Mouse (Mus musculus) forebrain, postnatal 0 days (tissue): ENCODE measurements at regions not wholly inside any gene's neighbourhood (a gene's known extent, or its start where the extent isn't known, plus 50 kb on each side); places are given as distances from the start of the nearest gene placed in this dataset.
A peak's percentile ranks its signal among the peaks of the same experiment; 100 is the strongest.

Source experiments
- ATAC-seq: fragments of 200-750 bp; cut with Nextera tagmentation; 2 replicates; pipeline ENCODE4 v1.8.0; 2017; ENCODE audit warnings: mild to moderate bottlenecking, moderate library complexity
- DNase-seq: peaks from one replicate; pipeline ENCODE4 v3.0.0-alpha.2; 2015
- H3K27ac ChIP-seq: fragments of 300-500 bp; sonication (generic); 2 replicates; pipeline ENCODE4 v1.5.1; 2014; ENCODE audit warnings: low read depth, mild to moderate bottlenecking, antibody characterized with exemption, low read length, moderate library complexity, mixed read lengths
- H3K27me3 ChIP-seq: fragments of 300-500 bp; sonication (generic); 2 replicates; pipeline ENCODE4 v1.6.1; 2014; ENCODE audit warnings: mild to moderate bottlenecking, low read length, mixed read lengths; ENCODE audit not compliant: insufficient read depth
- H3K36me3 ChIP-seq: fragments of 300-500 bp; sonication (generic); 2 replicates; pipeline ENCODE4 v1.6.1; 2014; ENCODE audit warnings: mild to moderate bottlenecking, moderate library complexity; ENCODE audit not compliant: insufficient read depth
- H3K4me1 ChIP-seq: fragments of 300-500 bp; sonication (generic); 2 replicates; pipeline ENCODE4 v1.6.1; 2014; ENCODE audit warnings: antibody characterized with exemption; ENCODE audit not compliant: insufficient read depth
- H3K4me2 ChIP-seq: fragments of 300-500 bp; sonication (generic); 2 replicates; pipeline ENCODE4 v1.6.1; 2014; ENCODE audit warnings: low read depth, mild to moderate bottlenecking, moderate library complexity
- H3K4me3 ChIP-seq: fragments of 300-500 bp; sonication (generic); 2 replicates; pipeline ENCODE4 v1.5.1; 2014; ENCODE audit warnings: low read depth, low read length, mixed read lengths
- H3K9ac ChIP-seq: fragments of 300-500 bp; sonication (generic); 2 replicates; pipeline ENCODE4 v1.6.1; 2014; ENCODE audit warnings: mild to moderate bottlenecking
- H3K9me3 ChIP-seq: fragments of 300-500 bp; sonication (generic); 2 replicates; pipeline ENCODE4 v1.6.1; 2016; ENCODE audit warnings: low read length
- CTCF ChIP-seq: sonication (generic); IDR thresholded peaks from 2 replicates; pipeline ENCODE4 v1.5.1; 2016; ENCODE audit warnings: antibody characterized with exemption, control low read depth, low read depth
- WGBS: fragments of 180-500 bp; shearing (Covaris S2); extraction: QIAGEN DNeasy Blood & Tissue Kit; methylation state at CpG from one replicate; pipeline ENCODE4 v1.1.7; 2014; 5-methylcytosine and 5-hydroxymethylcytosine counted together

DNA sequence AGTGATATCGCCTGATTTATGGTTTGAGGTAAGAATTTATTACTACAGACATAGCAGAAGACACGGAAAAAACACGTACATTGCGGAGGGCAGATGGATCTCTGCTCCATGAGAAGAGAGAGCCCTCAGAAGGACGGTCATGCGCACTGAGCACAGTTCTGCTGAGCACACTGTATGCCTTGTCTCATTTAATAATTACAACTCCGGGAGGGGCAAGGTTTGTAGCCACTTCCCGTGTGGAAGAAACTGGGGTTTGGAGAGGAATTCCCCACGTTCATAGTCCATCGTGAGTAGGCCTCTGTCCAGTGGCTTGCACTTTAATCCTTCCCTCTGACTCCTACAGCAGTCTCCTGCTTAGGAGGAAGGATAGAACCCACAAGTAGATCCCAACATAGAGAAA, 322.9 kb upstream of the Noct start:
- 95% methylated on average over 10 of the region's 10 CpGs for WGBS
- DNase-seq (no peak), ATAC-seq (no peak)
- no peak overlapping the region for H3K27ac ChIP-seq
- H3K4me2 ChIP-seq: no peak overlapping the region
- no peaks in the 10 kb centered on the region for H3K36me3 ChIP-seq
- no peaks in the 10 kb centered on the region for H3K27me3 ChIP-seq
- peaks cover 17% of the 10 kb centered on the region; the same call in 1 of the 2 replicates for H3K4me1 ChIP-seq
- TF ChIP-seq CTCF: no peak
- no peaks in the 10 kb centered on the region for H3K9me3 ChIP-seq
- no peak overlapping the region for H3K9ac ChIP-seq
- H3K4me3 ChIP-seq: no peak overlapping the region

GRCm38 (mm10) chr3:50902933-50903332, 321.3 kb upstream of the Noct start:
- H3K4me1 ChIP-seq: peaks cover 17% of the 10 kb centered on the region; the same call in 1 of the 2 replicates
- no peak overlapping the region for H3K9ac ChIP-seq
- H3K4me3 ChIP-seq: no peak overlapping the region
- no peaks in the 10 kb centered on the region for H3K36me3 ChIP-seq
- ATAC-seq (0 out of 2 replicates have a peak, but pooled peaks have one; percentile 23), DNase-seq (peak; percentile 74)
- WGBS: 25% methylated on average over 7 of the region's 7 CpGs
- no peaks in the 10 kb centered on the region for H3K27me3 ChIP-seq
- 0 out of 2 replicates have a peak overlapping the region, but pooled peaks have one; percentile 30 for H3K27ac ChIP-seq
- H3K4me2 ChIP-seq: no peak overlapping the region
- H3K9me3 ChIP-seq: no peaks in the 10 kb centered on the region
- TF ChIP-seq CTCF: no peak

GRCm38 (mm10) chr3:50904716-50905116, 319.5 kb upstream of the Noct start:
- no peak for ATAC-seq
- Histone ChIP-seq H3K4me1 (peaks cover 17% of the 10 kb centered on the region; the same call in 1 of the 2 replicates), H3K9me3 (no peaks in the 10 kb centered on the region), H3K36me3 (no peaks in the 10 kb centered on the region), H3K9ac (no peak overlapping the region), H3K4me2 (no peak overlapping the region), H3K4me3 (no peak overlapping the region), H3K27ac (no peak overlapping the region), H3K27me3 (no peaks in the 10 kb centered on the region)
- no peak for DNase-seq
- 24% methylated on average over 7 of the region's 7 CpGs for WGBS
- no peak for TF ChIP-seq CTCF

GRCm38 (mm10) chr3:50905274-50905992, 318.8 kb upstream of the Noct start:
- Histone ChIP-seq H3K4me3 (peak overlapping the region; percentile 9; the same call in 1 of the 2 replicates), H3K9ac (no peak overlapping the region), H3K9me3 (no peaks in the 10 kb centered on the region), H3K4me1 (peaks cover 17% of the 10 kb centered on the region; the same call in 1 of the 2 replicates), H3K27me3 (no peaks in the 10 kb centered on the region), H3K36me3 (no peaks in the 10 kb centered on the region), H3K4me2 (peak overlapping the region; percentile 45), H3K27ac (no peak overlapping the region; the same call in 1 of the 2 replicates)
- TF ChIP-seq CTCF: no peak
- WGBS: 19% methylated on average over 16 of the region's 16 CpGs
- ATAC-seq (no peak; the same call in none of the 2 replicates), DNase-seq (no peak)

- Histone ChIP-seq H3K36me3 (no peaks in the 10 kb centered on the region), H3K9me3 (no peaks in the 10 kb centered on the region), H3K4me2 (peak overlapping the region; percentile 45), H3K4me3 (peak overlapping the region; percentile 16), H3K27ac (peak overlapping the region; percentile 72), H3K4me1 (peaks cover 17% of the 10 kb centered on the region; the same call in 1 of the 2 replicates), H3K9ac (peak overlapping the region; percentile 38), H3K27me3 (no peaks in the 10 kb centered on the region)
- ATAC-seq: peak; percentile 91
- WGBS: 8% methylated on average over 32 of the region's 32 CpGs
- DNase-seq: peak; percentile 97
- TF ChIP-seq CTCF: peak; percentile 94
These were observed 318.0 kb upstream of the Noct start for GRCm38 (mm10) chr3:50905993-50906831.

DNA sequence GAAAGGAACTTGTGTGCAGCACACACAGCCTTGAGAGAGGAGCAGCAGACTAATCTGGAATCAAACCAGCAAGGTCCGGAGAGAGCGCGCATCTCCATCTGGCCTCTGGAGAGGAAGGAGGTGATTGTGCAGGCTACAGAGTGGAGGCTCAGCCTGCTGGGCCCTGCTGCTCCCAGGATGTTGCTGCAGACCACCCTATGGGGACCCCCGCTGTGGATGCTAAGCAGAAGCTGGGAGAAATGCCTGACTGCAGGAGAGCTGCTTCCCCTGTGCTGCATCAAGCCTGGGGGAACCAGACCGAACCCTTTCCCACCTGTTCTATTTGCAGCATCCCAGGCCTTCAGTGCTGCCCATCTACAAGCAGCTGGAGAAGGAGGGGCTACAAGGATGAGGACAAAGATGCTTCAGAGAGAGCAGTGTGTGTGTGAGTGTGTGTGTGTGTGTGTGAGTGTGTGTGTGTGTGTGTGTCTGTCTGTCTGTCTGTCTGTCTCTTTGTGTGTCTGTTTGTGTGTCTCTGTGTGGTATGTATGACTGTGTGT, 311.2 kb upstream of the Noct start:
- H3K27ac ChIP-seq: no peak overlapping the region
- DNase-seq (no peak), ATAC-seq (peak; percentile 40)
- peaks cover 3% of the 10 kb centered on the region; the same call in 1 of the 2 replicates for H3K4me1 ChIP-seq
- H3K4me2 ChIP-seq: no peak overlapping the region
- no peak overlapping the region for H3K9ac ChIP-seq
- H3K36me3 ChIP-seq: no peaks in the 10 kb centered on the region
- no peaks in the 10 kb centered on the region for H3K9me3 ChIP-seq
- WGBS: 61% methylated on average over 5 of the region's 5 CpGs
- no peaks in the 10 kb centered on the region for H3K27me3 ChIP-seq
- no peak overlapping the region for H3K4me3 ChIP-seq
- no peak for TF ChIP-seq CTCF
